Mouse (Mus musculus) liver, postnatal 0 days (tissue): ENCODE results near the gene Ripk3. TPM values are rescaled to one million over a fixed set of nuclear protein-coding genes. Genes with fewer than 3 reads are reported as not detected.

Experiments
- ATAC-seq: fragments of 200-750 bp; cut with Nextera tagmentation; 2 replicates; pipeline ENCODE4 v1.8.0; 2017; ENCODE audit warnings: mild to moderate bottlenecking, moderate library complexity
- DNase-seq: peaks from one replicate; pipeline ENCODE4 v3.0.0-alpha.2; 2016
- H3K27ac ChIP-seq: fragments of 300-500 bp; sonication (generic); 2 replicates; pipeline ENCODE4 v1.5.1; 2014; ENCODE audit warnings: antibody characterized with exemption, moderate library complexity, mild to moderate bottlenecking, low read depth
- H3K27me3 ChIP-seq: fragments of 300-500 bp; sonication (generic); 2 replicates; pipeline ENCODE4 v1.6.1; 2014; ENCODE audit warnings: low read length, control low read depth, mixed read lengths; ENCODE audit not compliant: insufficient read depth
- H3K36me3 ChIP-seq: fragments of 300-500 bp; sonication (generic); replicated peaks from 2 replicates; pipeline ENCODE4 v1.6.1; 2014; ENCODE audit warnings: mild to moderate bottlenecking, control low read depth, low read length, moderate library complexity, mixed read lengths; ENCODE audit not compliant: insufficient read depth
- H3K4me1 ChIP-seq: fragments of 300-500 bp; sonication (generic); 2 replicates; pipeline ENCODE4 v1.6.1; 2014; ENCODE audit warnings: antibody characterized with exemption, mild to moderate bottlenecking, control low read depth; ENCODE audit not compliant: insufficient read depth
- H3K4me2 ChIP-seq: fragments of 300-500 bp; sonication (generic); 2 replicates; pipeline ENCODE4 v1.6.1; 2014; ENCODE audit warnings: low read depth, mild to moderate bottlenecking, low read length, moderate library complexity, mixed read lengths
- H3K4me3 ChIP-seq: fragments of 300-500 bp; sonication (generic); 2 replicates; pipeline ENCODE4 v1.5.1; 2014; ENCODE audit warnings: low read depth, low read length
- H3K9ac ChIP-seq: fragments of 300-500 bp; sonication (generic); replicated peaks from 2 replicates; pipeline ENCODE4 v1.6.1; 2014; ENCODE audit warnings: mild to moderate bottlenecking, moderate library complexity
- H3K9me3 ChIP-seq: fragments of 300-500 bp; sonication (generic); 2 replicates; pipeline ENCODE4 v1.6.1; 2016; ENCODE audit warnings: mild to moderate bottlenecking, control low read depth, low read length, mixed read lengths
- CTCF ChIP-seq: sonication (generic); IDR thresholded peaks from 2 replicates; pipeline ENCODE4 v1.5.1; 2016; ENCODE audit warnings: antibody characterized with exemption, low read depth
- EP300 ChIP-seq: IDR thresholded peaks from 2 replicates; pipeline ENCODE4 v1.6.1; 2016; ENCODE audit warnings: antibody characterized with exemption, low read depth, mild to moderate bottlenecking
- WGBS: fragments of 180-500 bp; shearing (Covaris S2); extraction: QIAGEN DNeasy Blood & Tissue Kit; methylation state at CpG from one replicate; pipeline ENCODE4 v1.1.7; 2014; ENCODE audit not compliant: insufficient replicate concordance; 5-methylcytosine and 5-hydroxymethylcytosine counted together
- polyA plus RNA-seq: library from polyadenylated mRNA; unstranded; fragments of >200 nt; fragmentation: Nextera tagmentation; extraction: Ambion mirVana; gene quantifications from 2 replicates; pipeline ENCODE4 v1.2.1, GENCODE M21; 2015

The Ripk3 gene
- polyA plus RNA-seq, 1 experiment from 2014 or later, result 10.3 TPM

DNA sequence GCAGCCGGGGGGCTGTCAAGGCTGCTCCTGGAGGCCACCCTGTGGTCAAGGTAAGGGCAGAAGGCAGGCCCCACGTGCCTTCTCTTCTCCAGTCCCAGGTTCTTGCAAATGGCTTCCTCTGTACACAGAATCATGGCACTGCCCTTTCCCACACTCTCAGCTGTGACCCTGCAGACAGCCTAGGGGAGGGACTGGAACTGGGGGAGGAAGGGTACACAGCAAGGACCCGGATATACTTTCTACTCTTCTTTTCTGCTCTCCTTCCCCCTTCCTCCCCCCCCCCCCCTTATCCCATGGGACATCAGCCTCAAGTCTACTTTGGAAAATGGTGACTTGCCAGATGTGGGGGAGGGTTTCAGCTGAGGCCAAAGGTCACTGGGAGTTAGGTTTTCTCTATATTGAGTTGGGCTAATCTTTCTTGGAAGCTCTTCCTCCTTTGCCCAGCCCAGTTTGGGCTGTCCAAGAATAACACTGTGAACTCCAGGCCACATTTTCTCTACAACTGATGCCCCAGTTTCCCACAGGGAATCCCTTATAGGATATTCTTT, 40.1 kb upstream of the Ripk3 start:
- peaks cover 8% of the 10 kb centered on the region for H3K4me1 ChIP-seq
- no peak for ATAC-seq
- H3K4me3 ChIP-seq, result no peak overlapping the region
- H3K9me3 ChIP-seq, result no peaks in the 10 kb centered on the region
- no peak overlapping the region for H3K27ac ChIP-seq
- H3K9ac ChIP-seq, result no peak overlapping the region
- WGBS, result 31% methylated on average over 3 of the region's 3 CpGs
- no peaks in the 10 kb centered on the region for H3K36me3 ChIP-seq
- no peak overlapping the region for H3K4me2 ChIP-seq
- H3K27me3 ChIP-seq, result peaks cover 43% of the 10 kb centered on the region
- no peak for DNase-seq
- TF ChIP-seq EP300 (no peak), CTCF (no peak)

DNA sequence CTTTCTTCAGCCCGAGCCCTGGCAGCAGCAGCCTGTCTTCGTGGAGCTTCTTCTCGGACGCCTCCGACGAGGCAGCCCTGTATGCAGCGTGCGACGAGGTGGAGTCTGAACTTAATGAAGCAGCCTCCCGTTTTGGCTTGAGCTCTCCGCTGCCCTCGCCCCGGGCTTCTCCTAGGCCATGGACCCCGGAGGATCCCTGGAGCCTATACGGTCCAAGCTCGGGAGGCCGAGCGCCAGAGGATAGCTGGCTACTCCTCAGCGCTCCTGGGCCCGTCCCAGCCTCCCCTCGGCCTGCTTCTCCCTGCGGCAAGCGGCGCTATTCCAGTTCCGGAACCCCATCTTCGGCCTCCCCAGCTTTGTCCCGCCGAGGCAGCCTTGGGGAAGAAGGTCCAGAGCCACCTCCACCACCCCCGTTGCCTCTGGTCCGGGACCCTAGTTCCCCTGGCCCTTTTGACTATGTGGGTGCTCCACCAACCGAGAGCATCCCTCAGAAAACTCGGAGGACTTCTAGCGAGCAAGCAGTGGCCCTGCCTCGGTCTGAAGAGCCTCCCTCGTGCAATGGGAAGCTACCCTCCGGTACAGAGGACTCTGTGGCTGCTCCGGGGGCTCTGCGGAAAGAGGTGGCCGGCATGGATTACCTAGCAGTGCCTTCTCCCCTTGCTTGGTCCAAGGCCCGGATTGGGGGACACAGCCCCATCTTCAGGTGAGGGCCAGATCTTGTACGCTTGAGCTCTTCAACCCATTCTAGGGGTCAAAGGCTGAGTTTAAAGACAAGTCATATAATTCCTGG, 38.1 kb upstream of the Ripk3 start:
- no peak overlapping the region for H3K9ac ChIP-seq

GRCm38 (mm10) chr14:55826142-55826541, 37.5 kb upstream of the Ripk3 start:
- Histone ChIP-seq H3K27me3 (peaks cover 52% of the 10 kb centered on the region), H3K27ac (no peak overlapping the region), H3K4me3 (0 out of 2 replicates have a peak overlapping the region, but pooled peaks have one; percentile 2), H3K9me3 (no peaks in the 10 kb centered on the region), H3K9ac (no peak overlapping the region), H3K4me2 (no peak overlapping the region), H3K36me3 (no peaks in the 10 kb centered on the region), H3K4me1 (peaks cover 15% of the 10 kb centered on the region)
- 10% methylated on average over 15 of the region's 15 CpGs for WGBS
- ATAC-seq, result no peak
- no peak for DNase-seq
- TF ChIP-seq EP300, result no peak
- no peak for TF ChIP-seq CTCF

More for the DNA sequence above, 38.1 kb upstream of the Ripk3 start:
- no peak overlapping the region for H3K27ac ChIP-seq
- TF ChIP-seq EP300 (no peak), CTCF (no peak)
- 23% methylated on average over 41 of the region's 41 CpGs for WGBS
- H3K4me1 ChIP-seq, result peaks cover 15% of the 10 kb centered on the region
- H3K4me2 ChIP-seq, result peak overlapping the region; percentile 6; the same call in 1 of the 2 replicates
- peaks cover 52% of the 10 kb centered on the region for H3K27me3 ChIP-seq
- H3K36me3 ChIP-seq, result no peaks in the 10 kb centered on the region
- DNase-seq, result no peak
- no peak for ATAC-seq
- no peaks in the 10 kb centered on the region for H3K9me3 ChIP-seq
- H3K4me3 ChIP-seq, result 0 out of 2 replicates have a peak overlapping the region, but pooled peaks have one; percentile 2

DNA sequence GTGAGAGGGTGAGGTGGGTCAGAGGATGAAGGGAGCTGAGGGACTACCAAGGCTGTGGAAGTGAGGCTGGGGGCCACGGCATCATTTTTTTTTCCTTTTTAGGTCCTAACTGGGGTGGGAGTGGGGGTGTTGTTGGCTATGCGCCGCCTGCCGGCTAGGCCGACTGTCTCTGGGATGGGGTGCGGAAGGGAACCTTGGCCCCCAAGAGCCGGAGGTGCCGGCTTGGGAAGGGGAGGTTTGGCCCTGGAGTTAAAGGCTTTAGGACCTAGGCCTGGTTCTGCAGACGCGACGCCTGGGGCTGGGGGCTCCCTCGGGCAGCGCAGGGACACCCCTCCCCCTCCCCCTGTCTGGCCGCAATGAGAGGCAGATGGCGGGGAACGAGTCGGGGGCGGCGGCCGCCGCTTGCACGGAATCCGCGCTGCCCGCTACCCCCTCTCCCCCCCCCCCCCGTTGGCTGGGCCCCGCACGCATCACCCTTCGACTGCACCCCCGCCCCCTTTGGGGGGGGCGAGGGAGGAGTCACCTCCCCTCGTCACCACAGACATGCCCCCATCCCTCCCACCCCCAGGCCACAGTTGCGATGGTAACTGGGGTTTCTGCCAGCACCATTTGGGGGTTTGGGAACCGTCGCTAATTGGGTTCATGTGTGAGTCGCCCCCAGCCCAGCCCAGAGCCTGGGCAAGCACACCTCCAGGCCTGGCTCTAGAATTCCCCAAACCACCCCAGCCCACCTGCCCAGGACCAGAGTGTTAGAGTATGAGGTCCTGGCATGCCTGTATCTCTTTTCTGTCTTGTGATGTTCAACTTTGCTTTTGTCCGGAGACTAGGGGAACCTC, 36.8 kb upstream of the Ripk3 start:
- Histone ChIP-seq H3K4me1 (peaks cover 15% of the 10 kb centered on the region), H3K4me2 (peak overlapping the region; percentile 54), H3K36me3 (no peaks in the 10 kb centered on the region), H3K27me3 (peaks cover 52% of the 10 kb centered on the region), H3K9ac (no peak overlapping the region; the same call in 1 of the 2 replicates), H3K27ac (no peak overlapping the region), H3K9me3 (no peaks in the 10 kb centered on the region), H3K4me3 (peak overlapping the region; percentile 23)
- TF ChIP-seq EP300 (no peak), CTCF (no peak; the same call in 1 of the 2 replicates)
- no peak for ATAC-seq
- no peak for DNase-seq
- 4% methylated on average over 13 of the region's 37 CpGs for WGBS

- H3K9me3 ChIP-seq, result no peaks in the 10 kb centered on the region
- TF ChIP-seq EP300, result no peak
- no peak for TF ChIP-seq CTCF
- peak overlapping the region; percentile 61 for H3K4me3 ChIP-seq
- peaks cover 15% of the 10 kb centered on the region for H3K4me1 ChIP-seq
- ATAC-seq (no peak), DNase-seq (no peak)
- H3K27me3 ChIP-seq, result peaks cover 52% of the 10 kb centered on the region
- no peak overlapping the region for H3K27ac ChIP-seq
- WGBS, result 7% methylated on average over 31 of the region's 32 CpGs
- H3K36me3 ChIP-seq, result no peaks in the 10 kb centered on the region
- H3K9ac ChIP-seq, result no peak overlapping the region; the same call in 1 of the 2 replicates
- peak overlapping the region; percentile 95 for H3K4me2 ChIP-seq
These were observed 36.0 kb upstream of the Ripk3 start for GRCm38 (mm10) chr14:55824481-55825215.
